Mouse (Mus musculus) hematopoietic stem cell, adult 5-6 weeks (primary cell): ENCODE data around the gene Mapk1. TPM values are rescaled to one million over a fixed set of nuclear protein-coding genes. Genes with fewer than 3 reads are reported as not detected.

Experiments
- ATAC-seq, 2 experiments: fragments of 125-278 bp in 1 of 2; replicated peaks in 1 of 2; 2 replicates each; pipeline ENCODE4 v1.8.0; 2016 to 2017; ENCODE audit warnings: inconsistent platforms in 2 of 2, mild to moderate bottlenecking in 2 of 2, moderate number of reproducible peaks in 2 of 2, low read depth in 1 of 2, moderate TSS enrichment in 1 of 2; ENCODE audit not compliant: low FRiP score in 2 of 2, poor library complexity in 2 of 2, severe bottlenecking in 2 of 2, insufficient read depth in 1 of 2, low TSS enrichment in 1 of 2
- total RNA-seq: library from RNA; stranded (forward); fragments of 172-1452, 232-1000 nt; gene quantifications from 2 replicates; pipeline ENCODE4 v1.2.3, GENCODE M21; 2017

Mapk1 gene
- total RNA-seq, 1 experiment from 2014 or later: 156 TPM

GRCm38 (mm10) chr16:17007070-17007469 lies 23.9 kb downstream of the Mapk1 start:
- no peak for ATAC-seq

DNA sequence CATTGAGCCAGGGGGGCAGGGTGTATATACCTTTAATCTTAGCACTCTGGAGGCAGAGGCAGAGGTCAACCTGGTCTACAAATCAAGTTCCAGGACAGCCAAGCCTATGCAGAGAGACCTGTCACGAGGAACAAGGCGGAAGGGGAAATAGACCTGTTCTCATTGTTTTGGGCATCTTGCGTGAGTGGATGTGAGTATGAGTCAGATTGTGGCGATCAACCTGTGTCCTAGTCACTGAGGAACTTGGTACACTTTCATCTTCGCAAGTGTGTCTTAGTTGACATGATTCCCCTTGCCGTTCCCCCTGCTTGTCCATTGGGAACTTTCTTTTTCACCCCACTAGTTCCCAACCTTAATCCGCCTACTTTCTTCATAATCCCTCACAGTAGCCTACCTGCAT lies 26.9 kb downstream of the Mapk1 start:
- ATAC-seq: no peak

- peak; percentile 87 to 89 for ATAC-seq
These were observed 29.4 kb downstream of the Mapk1 start for GRCm38 (mm10) chr16:17012583-17012982.

GRCm38 (mm10) chr16:17015111-17015852 lies 32.1 kb downstream of the Mapk1 start:
- no peak for ATAC-seq

GRCm38 (mm10) chr16:17015853-17016230 lies 32.7 kb downstream of the Mapk1 start:
- no peak for ATAC-seq

DNA sequence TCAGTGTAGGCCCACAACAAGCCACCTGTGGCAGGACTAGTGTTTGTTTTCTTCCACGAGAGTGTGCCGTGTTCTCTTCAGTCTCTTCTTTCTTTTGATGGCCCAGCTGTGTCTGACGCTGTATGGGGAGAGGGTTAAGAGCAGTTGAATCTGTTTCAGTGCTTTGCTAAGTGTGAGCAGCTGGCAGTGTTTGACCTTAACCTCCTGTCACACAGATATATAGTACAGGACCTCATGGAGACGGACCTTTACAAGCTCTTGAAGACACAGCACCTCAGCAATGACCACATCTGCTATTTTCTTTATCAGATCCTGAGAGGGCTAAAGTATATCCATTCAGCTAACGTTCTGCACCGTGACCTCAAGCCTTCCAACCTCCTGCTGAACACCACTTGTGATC lies 34.9 kb downstream of the Mapk1 start:
- no peak for ATAC-seq

GRCm38 (mm10) chr16:17024469-17025148 lies 41.4 kb downstream of the Mapk1 start:
- no peak for ATAC-seq

GRCm38 (mm10) chr16:17029971-17030695 lies 47.0 kb downstream of the Mapk1 start:
- no peak for ATAC-seq

DNA sequence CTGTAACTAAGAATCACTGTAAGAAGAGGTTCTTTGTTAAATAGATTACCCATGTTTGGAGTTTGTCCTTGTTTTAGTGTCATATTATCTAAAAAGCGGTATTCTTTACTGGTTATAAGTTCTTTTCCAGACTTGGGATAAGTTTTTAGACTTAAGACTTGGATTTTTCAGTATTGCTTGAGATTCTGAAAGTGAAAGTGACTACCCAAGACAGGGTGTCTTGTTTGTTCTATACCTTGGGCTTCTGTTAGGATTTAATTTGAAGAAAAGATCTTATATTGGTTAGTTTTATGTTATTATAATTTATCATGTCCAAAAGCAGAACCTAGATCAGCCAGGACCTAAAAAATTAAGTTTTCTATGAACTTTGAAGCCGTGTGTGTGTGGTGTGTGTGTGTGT lies 50.6 kb downstream of the Mapk1 start:
- ATAC-seq: no peak

DNA sequence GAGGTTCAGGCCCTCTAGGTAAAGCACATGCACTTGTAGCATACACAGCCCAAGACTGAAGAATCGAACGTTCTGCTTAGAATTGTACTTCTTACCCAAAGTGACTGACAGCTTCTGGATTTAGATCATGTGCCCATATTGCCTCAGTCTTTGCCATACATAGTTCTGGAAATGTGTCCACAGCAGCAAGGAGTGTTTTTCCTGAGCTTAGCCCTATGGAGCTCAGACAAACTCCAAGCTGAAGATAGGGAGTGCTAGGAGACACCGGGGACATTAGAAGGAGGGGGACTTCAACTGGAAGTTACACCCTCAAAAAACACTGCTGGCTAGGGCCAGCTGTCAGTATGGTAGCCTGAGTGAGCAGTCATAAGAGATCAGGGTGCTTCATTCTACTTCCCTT lies 57.5 kb downstream of the Mapk1 start:
- no peak for ATAC-seq

DNA sequence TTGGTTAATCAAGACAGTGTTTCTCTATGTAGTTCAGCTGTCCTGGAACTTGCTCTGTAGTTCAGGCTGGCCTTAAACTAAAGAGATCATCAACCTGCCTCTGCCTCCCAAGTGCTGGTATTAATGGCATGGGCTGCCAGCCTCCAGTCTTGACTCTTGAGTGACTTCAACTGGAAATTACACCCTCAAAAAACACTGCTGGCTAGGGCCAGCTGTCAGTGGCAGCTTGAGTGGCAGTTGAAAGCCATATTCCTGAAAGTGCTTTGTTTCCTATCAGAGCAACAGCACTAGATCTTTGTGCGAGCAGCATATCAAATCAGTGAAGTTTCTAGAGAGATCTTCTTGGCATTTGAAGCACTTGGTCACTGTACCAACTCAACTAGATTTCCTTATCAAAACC lies 58.2 kb downstream of the Mapk1 start:
- ATAC-seq: no peak

DNA sequence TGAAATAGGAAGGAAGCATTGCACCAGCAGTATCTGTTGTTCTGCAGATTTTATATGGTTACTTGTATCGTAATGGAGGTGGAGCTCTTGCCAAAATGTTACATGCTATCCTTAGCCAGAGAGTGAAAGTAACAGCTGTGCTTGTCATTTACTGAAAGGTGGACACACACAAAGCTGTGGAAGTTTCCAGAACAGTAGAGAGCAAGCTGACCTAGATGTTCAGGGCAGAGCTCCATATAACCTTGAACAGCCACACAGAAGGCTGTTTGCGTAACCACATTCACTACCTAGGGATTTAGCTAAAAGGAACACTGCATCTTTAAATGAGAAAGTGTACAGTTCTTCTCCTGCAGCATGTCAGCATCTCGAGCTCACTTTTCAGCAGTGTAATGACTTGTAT lies 61.1 kb downstream of the Mapk1 start:
- ATAC-seq: no peak

- no peak for ATAC-seq
These were observed 62.1 kb downstream of the Mapk1 start for GRCm38 (mm10) chr16:17045287-17045686.

DNA sequence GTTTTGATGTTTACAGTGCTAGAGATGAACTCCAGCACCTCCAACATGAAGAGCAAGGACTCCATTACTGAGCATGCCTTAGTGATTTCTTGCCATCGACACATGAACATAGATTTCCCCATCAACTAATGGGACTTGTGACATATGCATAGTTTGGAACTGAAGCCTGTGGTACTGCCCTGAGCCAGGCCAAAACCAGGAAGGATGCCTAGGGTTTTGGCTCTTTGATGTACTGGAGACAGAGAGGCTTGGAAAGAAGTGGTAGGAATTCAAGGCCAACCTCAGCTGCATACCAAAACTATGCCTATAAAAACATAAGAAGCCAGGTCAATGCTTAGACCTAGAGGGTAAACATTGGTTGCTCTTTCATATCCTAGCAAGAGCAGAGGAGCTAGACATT lies 66.7 kb downstream of the Mapk1 start:
- no peak for ATAC-seq

DNA sequence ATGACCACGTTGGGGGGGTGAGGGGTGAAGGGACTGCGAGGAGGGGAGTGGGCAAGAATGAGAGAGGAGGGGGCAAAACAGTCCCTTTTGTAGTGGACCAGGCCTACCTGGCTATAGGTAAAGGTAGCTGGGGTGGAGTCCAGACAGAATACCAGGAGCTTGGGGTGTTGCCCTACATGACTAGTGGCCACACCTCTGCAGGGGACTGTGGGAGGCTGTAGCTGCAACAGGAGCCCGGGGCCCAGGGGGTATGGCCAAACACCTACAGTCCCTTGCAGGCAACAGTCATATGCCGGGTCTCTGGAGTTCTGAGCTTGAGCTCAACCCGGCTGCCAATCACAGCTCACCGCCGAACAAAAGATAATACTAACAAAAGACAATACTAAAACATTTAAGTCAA lies 68.9 kb downstream of the Mapk1 start:
- no peak for ATAC-seq

DNA sequence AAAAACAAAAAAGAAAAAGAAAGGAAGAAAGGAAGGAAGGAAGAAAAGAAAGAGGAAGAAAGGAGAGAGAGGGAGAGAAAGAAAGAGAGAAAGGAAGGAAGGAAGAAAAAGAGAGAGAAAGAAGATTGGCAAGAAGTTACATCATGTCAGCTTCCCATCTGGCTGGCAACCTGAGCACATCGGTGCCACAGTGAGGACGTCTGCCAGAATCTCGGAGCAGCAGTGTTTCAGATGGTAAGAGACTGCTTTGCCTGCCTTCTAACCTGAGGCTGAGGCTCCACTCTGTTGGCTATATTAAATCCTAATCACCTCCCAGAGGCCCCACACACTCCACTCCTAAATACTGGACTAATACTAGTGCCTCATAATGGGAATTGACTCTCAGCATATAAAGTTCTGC lies 70.7 kb downstream of the Mapk1 start:
- ATAC-seq: no peak

DNA sequence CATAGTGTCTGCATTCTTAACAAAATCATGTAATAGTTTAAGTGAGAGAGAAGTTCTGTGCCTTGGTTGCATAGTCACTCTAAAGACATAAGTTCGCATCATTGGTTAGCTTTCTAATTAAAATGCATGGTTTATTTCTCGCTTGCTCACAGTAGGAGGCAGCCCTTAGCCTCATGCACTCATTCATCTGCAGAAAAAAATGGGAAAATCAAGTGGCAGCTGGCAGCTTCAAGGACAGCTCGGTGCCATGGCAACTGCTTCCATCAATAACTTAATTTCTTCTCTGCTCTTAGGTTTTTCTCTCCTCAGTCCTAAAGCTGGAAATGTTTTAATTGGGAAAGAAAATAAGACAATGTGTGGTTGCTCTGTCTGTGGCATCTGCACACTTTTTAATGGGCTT lies 72.4 kb downstream of the Mapk1 start:
- ATAC-seq: no peak

DNA sequence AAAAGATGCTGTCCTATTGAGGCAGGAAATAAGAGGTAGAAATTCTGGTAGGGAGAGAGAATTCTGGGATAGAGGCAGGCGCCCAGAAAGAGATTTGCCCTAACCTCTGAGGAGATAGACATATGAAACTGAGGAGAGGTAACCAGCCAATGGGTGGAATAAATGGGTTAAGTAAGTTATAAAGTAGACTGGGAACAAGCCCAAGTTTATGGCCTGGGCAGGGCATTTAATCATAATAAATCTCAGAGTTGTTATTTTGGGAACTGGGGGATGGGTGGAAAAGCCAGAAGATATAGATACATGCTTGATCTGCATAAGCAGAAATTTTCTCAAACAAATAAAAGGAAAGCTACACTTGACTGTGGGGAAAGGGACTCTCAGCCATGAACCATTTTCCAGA lies 79.2 kb downstream of the Mapk1 start:
- ATAC-seq: no peak
